Mouse (Mus musculus) ES-E14 (cell line): Measurements from ENCODE around the gene Fam13a.

Experiments used
- CHD2 ChIP-seq: IDR thresholded peaks from 2 replicates; pipeline ENCODE4 v1.6.1; 2014; ENCODE audit warnings: mild to moderate bottlenecking, low read depth, low read length, inconsistent platforms
- HCFC1 ChIP-seq: IDR thresholded peaks from 2 replicates; pipeline ENCODE4 v1.6.1; 2012; ENCODE audit warnings: low read length, inconsistent platforms, borderline replicate concordance; ENCODE audit not compliant: insufficient read depth
- ZC3H11A ChIP-seq: IDR thresholded peaks from 2 replicates; pipeline ENCODE4 v1.6.1; 2012; ENCODE audit warnings: low read depth, mild to moderate bottlenecking, inconsistent platforms, low read length, borderline replicate concordance

- TF ChIP-seq ZC3H11A: no peak
- no peak for TF ChIP-seq CHD2
- no peak for TF ChIP-seq HCFC1
Measured at GRCm38 (mm10) chr6:59010792-59011191, 13.6 kb downstream of the Fam13a start.
